Mouse (Mus musculus) kidney, embryonic 15.5 days (tissue): Measurements from ENCODE around the gene 1700023F06Rik. TPM values are rescaled to one million over a fixed set of nuclear protein-coding genes. Genes with fewer than 3 reads are reported as not detected.

Experiments used
- ATAC-seq: fragments of 200-750 bp; cut with Nextera tagmentation; replicated peaks from 2 replicates; pipeline ENCODE4 v1.8.0; 2017; ENCODE audit warnings: moderate TSS enrichment; ENCODE audit not compliant: low FRiP score
- H3K27ac ChIP-seq: fragments of 300-500 bp; sonication (generic); 2 replicates; pipeline ENCODE4 v1.5.1; 2015; ENCODE audit warnings: mild to moderate bottlenecking, inconsistent platforms
- H3K27me3 ChIP-seq: fragments of 300-500 bp; sonication (generic); 2 replicates; pipeline ENCODE4 v1.6.1; 2015; ENCODE audit warnings: inconsistent platforms
- H3K36me3 ChIP-seq: fragments of 300-500 bp; sonication (generic); 2 replicates; pipeline ENCODE4 v1.6.1; 2015; ENCODE audit warnings: inconsistent platforms
- H3K4me1 ChIP-seq: fragments of 300-500 bp; sonication (generic); 2 replicates; pipeline ENCODE4 v1.6.1; 2015; ENCODE audit warnings: inconsistent platforms
- H3K4me2 ChIP-seq: fragments of 300-500 bp; sonication (generic); 2 replicates; pipeline ENCODE4 v1.6.1; 2015; ENCODE audit warnings: moderate library complexity, mild to moderate bottlenecking, inconsistent platforms
- H3K4me3 ChIP-seq: fragments of 300-500 bp; sonication (generic); replicated peaks from 2 replicates; pipeline ENCODE4 v1.5.1; 2015; ENCODE audit warnings: mild to moderate bottlenecking, inconsistent platforms
- H3K9ac ChIP-seq: fragments of 300-500 bp; sonication (generic); 2 replicates; pipeline ENCODE4 v1.6.1; 2015; ENCODE audit warnings: mild to moderate bottlenecking, inconsistent platforms
- H3K9me3 ChIP-seq: fragments of 300-500 bp; sonication (generic); replicated peaks from 2 replicates; pipeline ENCODE4 v1.6.1; 2016; ENCODE audit warnings: inconsistent platforms
- WGBS: fragments of 180-500 bp; shearing (Covaris S2); methylation state at CpG from one replicate; pipeline ENCODE4 v1.1.7; 2015; ENCODE audit warnings: mixed read lengths; 5-methylcytosine and 5-hydroxymethylcytosine counted together
- polyA plus RNA-seq: library from polyadenylated mRNA; unstranded; fragments of >200 nt; fragmentation: Nextera tagmentation; extraction: Ambion mirVana; gene quantifications from 2 replicates; pipeline ENCODE4 v1.2.1, GENCODE M21; 2015

1700023F06Rik gene
- polyA plus RNA-seq, 1 experiment from 2014 or later, result 0.42 TPM

- Histone ChIP-seq H3K9ac (no peak overlapping the region), H3K4me2 (no peak overlapping the region), H3K27ac (no peak overlapping the region), H3K4me1 (peaks cover 18% of the 10 kb centered on the region), H3K9me3 (no peaks in the 10 kb centered on the region), H3K27me3 (peaks cover 9% of the 10 kb centered on the region; the same call in 1 of the 2 replicates), H3K36me3 (peaks cover 46% of the 10 kb centered on the region), H3K4me3 (no peak overlapping the region)
- WGBS, result 76% methylated on average over 4 of the region's 4 CpGs
- no peak for ATAC-seq
Observed at GRCm38 (mm10) chr11:103219995-103220394, 11.6 kb upstream of the 1700023F06Rik start.

DNA sequence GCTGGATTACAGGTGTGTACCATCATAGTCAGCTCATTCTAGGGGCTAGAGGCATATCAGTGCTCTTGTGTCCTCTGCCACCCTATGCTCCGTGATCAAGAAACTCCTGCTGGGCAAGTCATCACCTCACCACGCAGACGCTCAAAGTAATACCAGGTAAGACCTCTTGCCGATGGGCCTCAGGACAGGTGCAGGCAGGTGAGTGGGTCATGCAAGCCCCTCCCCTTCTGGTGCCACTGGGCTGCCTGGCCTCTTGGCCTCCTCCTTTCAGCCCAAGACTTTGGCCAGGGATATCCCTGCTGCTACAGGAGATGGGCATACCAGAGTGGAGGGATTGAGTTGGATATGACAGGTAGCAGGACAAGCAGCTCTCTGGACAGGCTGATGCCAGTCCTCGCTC is 10.9 kb upstream of the 1700023F06Rik start:
- Histone ChIP-seq H3K27me3 (peaks cover 9% of the 10 kb centered on the region; the same call in 1 of the 2 replicates), H3K9me3 (no peaks in the 10 kb centered on the region), H3K9ac (no peak overlapping the region), H3K4me2 (no peak overlapping the region), H3K4me3 (no peak overlapping the region), H3K4me1 (peaks cover 16% of the 10 kb centered on the region), H3K27ac (no peak overlapping the region), H3K36me3 (peaks cover 39% of the 10 kb centered on the region)
- WGBS, result 89% methylated on average over 5 of the region's 5 CpGs
- ATAC-seq, result no peak

DNA sequence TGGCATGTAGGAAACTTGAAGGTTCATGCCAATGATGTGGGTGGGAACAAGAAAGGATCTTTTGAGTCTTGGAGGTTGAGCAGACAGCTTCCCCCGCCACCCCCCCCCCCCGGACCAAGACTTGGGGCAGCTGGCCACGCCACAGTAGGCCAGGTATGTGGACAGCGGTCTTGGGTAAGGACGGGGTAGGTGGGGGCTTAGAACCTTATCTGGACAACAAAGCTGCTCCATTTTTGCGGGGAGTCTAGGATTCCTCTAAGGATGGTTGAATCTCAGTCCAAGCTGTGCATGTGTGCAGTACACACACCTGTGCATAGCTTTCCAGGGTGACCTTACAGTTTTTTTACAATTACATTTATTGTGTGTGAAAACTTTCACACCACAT is 10.2 kb upstream of the 1700023F06Rik start:
- 23% methylated on average over 6 of the region's 6 CpGs for WGBS
- peaks cover 12% of the 10 kb centered on the region for H3K4me1 ChIP-seq
- peak overlapping the region; percentile 78 for H3K4me2 ChIP-seq
- H3K27me3 ChIP-seq, result peaks cover 9% of the 10 kb centered on the region; the same call in 1 of the 2 replicates
- 0 out of 2 replicates have a peak, but pooled peaks have one; percentile 55 for ATAC-seq
- peak overlapping the region; percentile 44 for H3K9ac ChIP-seq
- peaks cover 31% of the 10 kb centered on the region for H3K36me3 ChIP-seq
- H3K4me3 ChIP-seq, result peak overlapping the region; percentile 48
- H3K27ac ChIP-seq, result peak overlapping the region; percentile 57; the same call in 1 of the 2 replicates
- H3K9me3 ChIP-seq, result no peaks in the 10 kb centered on the region

DNA sequence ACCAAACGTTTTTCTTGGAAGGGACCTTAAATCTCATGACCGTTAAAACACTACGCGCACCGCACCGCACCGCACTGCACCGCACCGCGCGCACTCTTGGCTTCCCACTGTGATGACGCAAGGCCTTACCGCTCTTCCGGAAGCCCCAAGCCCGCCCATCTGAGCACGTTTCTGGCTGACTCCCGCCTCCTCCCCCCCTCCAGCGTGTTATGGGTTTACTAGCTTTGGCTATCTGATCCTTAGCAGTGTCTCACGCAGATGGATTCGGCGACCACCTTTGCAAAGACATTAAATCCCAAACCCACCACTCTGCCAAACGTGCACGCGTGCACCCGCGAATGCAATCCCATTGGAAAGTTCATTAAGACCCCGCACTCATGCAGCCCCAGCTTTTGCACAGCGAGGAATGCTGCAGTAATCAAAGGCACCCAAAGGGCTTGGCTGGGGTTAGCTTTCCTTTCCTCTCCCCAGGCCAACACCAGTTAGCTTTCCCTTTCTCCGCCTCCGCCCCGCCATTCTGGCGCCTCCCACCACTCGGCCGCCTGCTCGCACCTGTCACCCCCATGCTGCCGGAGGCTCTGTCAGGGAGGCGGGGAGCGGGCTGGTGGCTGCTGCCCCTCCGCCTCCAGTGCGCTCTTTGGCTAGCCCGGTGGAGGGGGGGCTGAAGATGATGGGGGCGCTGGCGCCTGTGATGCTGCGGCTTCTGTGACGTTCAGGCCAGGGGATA is 9.6 kb upstream of the 1700023F06Rik start, which contains the start of gene Spata32:
Spata32 (minus strand) TSS at position 643 of the 727 bp plus-strand sequence.
- ATAC-seq, result peak; percentile 76
- Histone ChIP-seq H3K27me3 (peaks cover 9% of the 10 kb centered on the region; the same call in 1 of the 2 replicates), H3K4me1 (peaks cover 12% of the 10 kb centered on the region), H3K9ac (peak within 1 kb of the TSS; percentile 44), H3K27ac (peak within 1 kb of the TSS; percentile 57), H3K9me3 (no peaks in the 10 kb centered on the region), H3K36me3 (peaks cover 27% of the 10 kb centered on the region), H3K4me3 (peak within 1 kb of the TSS; percentile 48), H3K4me2 (peak within 1 kb of the TSS; percentile 78)
- WGBS, result under 1% methylated on average over 45 of the region's 45 CpGs

DNA sequence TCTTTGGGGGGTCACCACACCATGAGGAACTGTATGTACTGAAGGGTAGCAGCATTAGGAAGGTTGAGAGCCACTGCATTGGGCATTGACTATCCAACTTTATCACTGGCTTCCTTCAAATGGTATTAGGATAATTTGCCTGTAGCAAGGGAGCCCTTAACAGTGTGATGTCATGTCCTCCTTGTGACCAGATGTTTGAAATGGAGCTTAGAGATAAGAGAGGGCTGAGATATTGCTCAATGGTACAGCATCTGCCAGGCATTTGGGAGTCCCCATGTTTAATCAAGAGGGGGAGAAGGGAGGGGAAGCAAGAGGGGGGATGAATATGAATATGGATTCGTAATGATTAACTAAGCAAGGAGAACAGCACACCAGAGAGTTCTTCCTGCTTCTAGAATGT is 7.0 kb upstream of the 1700023F06Rik start:
- WGBS, result 76% methylated on average over 1 of the region's 1 CpGs
- ATAC-seq, result no peak
- H3K4me3 ChIP-seq, result no peak overlapping the region

GRCm38 (mm10) chr11:103213712-103214111 is 5.4 kb upstream of the 1700023F06Rik start:
- Histone ChIP-seq H3K4me2 (no peak overlapping the region), H3K27ac (no peak overlapping the region), H3K4me3 (no peak overlapping the region), H3K27me3 (peaks cover 9% of the 10 kb centered on the region; the same call in 1 of the 2 replicates), H3K4me1 (peaks cover 12% of the 10 kb centered on the region), H3K9ac (no peak overlapping the region), H3K9me3 (no peaks in the 10 kb centered on the region), H3K36me3 (no peaks in the 10 kb centered on the region)
- WGBS, result 89% methylated on average over 5 of the region's 5 CpGs
- ATAC-seq, result no peak

More for the DNA sequence above, 7.0 kb upstream of the 1700023F06Rik start:
- no peak overlapping the region for H3K27ac ChIP-seq
- no peak overlapping the region for H3K9ac ChIP-seq
- H3K9me3 ChIP-seq, result no peaks in the 10 kb centered on the region
- H3K4me1 ChIP-seq, result peaks cover 12% of the 10 kb centered on the region
- peaks cover 11% of the 10 kb centered on the region for H3K36me3 ChIP-seq
- no peak overlapping the region for H3K4me2 ChIP-seq
- H3K27me3 ChIP-seq, result peaks cover 9% of the 10 kb centered on the region; the same call in 1 of the 2 replicates

DNA sequence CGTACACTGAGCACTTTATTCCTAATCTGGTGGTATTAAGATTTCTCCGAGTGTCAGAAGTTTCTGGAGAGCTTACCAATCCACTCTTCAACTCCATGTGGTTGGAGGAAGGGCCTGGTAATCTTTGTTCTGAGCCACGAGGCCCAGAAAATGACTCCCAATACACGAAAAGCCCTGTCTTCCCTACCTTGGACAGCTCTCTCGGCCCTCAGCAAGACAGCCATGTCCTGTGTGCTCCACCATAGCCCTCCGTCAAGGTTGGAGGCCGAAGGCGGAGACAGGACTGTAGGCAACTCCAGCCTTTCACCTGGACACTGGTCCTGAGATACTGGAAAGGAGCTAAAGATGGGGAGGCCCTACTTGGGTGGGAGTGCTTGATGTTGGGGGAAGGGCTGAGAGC is 1.9 kb upstream of the 1700023F06Rik start:
- no peak overlapping the region for H3K4me2 ChIP-seq
- H3K4me1 ChIP-seq, result no peaks in the 10 kb centered on the region
- no peak overlapping the region for H3K27ac ChIP-seq
- 68% methylated on average over 8 of the region's 8 CpGs for WGBS
- no peak overlapping the region for H3K9ac ChIP-seq
- no peak for ATAC-seq
- no peaks in the 10 kb centered on the region for H3K36me3 ChIP-seq
- no peaks in the 10 kb centered on the region for H3K27me3 ChIP-seq
- no peak overlapping the region for H3K4me3 ChIP-seq
- no peaks in the 10 kb centered on the region for H3K9me3 ChIP-seq

DNA sequence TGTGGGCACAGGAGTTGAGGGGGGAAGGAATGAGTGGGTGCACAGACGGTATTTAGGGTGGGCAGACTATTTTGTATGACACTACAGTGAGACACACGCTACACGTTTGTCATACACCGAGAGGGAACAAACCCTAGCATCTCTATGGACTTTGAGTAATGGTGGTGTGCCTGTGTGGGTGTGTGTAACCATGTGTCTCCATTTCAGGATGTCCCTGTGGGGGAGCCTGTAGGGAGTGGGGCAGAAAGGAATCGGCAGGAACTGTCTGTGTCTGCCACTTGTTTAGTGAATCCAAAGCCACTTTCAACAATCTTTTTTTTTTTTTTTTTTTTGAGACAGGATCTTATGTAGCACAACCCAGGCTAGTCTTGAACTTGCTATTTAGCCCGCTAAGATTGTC is 2.2 kb downstream of the 1700023F06Rik start:
- Histone ChIP-seq H3K9ac (no peak overlapping the region), H3K27ac (no peak overlapping the region), H3K9me3 (no peaks in the 10 kb centered on the region), H3K4me1 (0 out of 2 replicates have a peak, but pooled peaks cover 5% of the 10 kb centered on the region), H3K36me3 (no peaks in the 10 kb centered on the region), H3K4me2 (no peak overlapping the region), H3K27me3 (peaks cover 10% of the 10 kb centered on the region; the same call in 1 of the 2 replicates), H3K4me3 (no peak overlapping the region)
- WGBS, result 87% methylated on average over 6 of the region's 6 CpGs
- ATAC-seq, result no peak

GRCm38 (mm10) chr11:103202376-103202775 is 6.0 kb downstream of the 1700023F06Rik start:
- no peak for ATAC-seq
- Histone ChIP-seq H3K9me3 (no peaks in the 10 kb centered on the region), H3K27me3 (peaks cover 48% of the 10 kb centered on the region), H3K4me1 (peaks cover 25% of the 10 kb centered on the region), H3K27ac (no peak overlapping the region), H3K36me3 (no peaks in the 10 kb centered on the region), H3K4me3 (no peak overlapping the region), H3K9ac (no peak overlapping the region), H3K4me2 (no peak overlapping the region)

DNA sequence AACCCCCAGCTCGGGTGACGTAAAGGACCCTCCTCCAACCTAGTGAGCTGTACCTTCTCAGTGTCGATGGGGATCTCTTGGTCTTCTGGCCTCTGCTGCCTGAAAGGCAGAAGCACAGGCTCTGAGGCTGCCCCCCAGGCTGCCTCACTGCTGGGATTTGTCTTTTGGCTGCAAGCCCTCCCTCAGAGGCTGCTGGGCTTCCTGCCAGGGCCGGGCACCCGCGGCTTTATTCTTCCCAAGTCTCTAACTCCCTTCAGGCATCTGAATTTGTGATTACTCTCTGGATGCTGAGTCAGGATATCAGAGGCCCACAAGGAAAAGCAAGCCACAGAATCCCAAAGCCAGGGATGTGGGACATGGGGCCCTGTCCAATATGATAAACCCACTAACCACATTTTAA is 6.7 kb downstream of the 1700023F06Rik start:
- Histone ChIP-seq H3K4me1 (peaks cover 25% of the 10 kb centered on the region), H3K9ac (0 out of 2 replicates have a peak overlapping the region, but pooled peaks have one; percentile 7), H3K36me3 (no peaks in the 10 kb centered on the region), H3K4me3 (no peak overlapping the region), H3K27ac (no peak overlapping the region), H3K27me3 (peaks cover 55% of the 10 kb centered on the region), H3K9me3 (no peaks in the 10 kb centered on the region), H3K4me2 (no peak overlapping the region)
- 32% methylated on average over 6 of the region's 6 CpGs for WGBS
- ATAC-seq, result no peak

GRCm38 (mm10) chr11:103198911-103199803 is 9.2 kb downstream of the 1700023F06Rik start:
- 1% methylated on average over 57 of the region's 59 CpGs for WGBS
- ATAC-seq, result peak; percentile 30; the same call in 1 of the 2 replicates
- peaks cover 80% of the 10 kb centered on the region for H3K27me3 ChIP-seq
- H3K4me3 ChIP-seq, result peak overlapping the region; percentile 51
- H3K4me1 ChIP-seq, result peaks cover 37% of the 10 kb centered on the region
- H3K4me2 ChIP-seq, result peak overlapping the region; percentile 87
- H3K36me3 ChIP-seq, result no peaks in the 10 kb centered on the region
- H3K27ac ChIP-seq, result no peak overlapping the region
- H3K9me3 ChIP-seq, result no peaks in the 10 kb centered on the region
- peak overlapping the region; percentile 24 for H3K9ac ChIP-seq

GRCm38 (mm10) chr11:103198339-103198738 is 10.0 kb downstream of the 1700023F06Rik start:
- H3K27me3 ChIP-seq, result peaks cover 88% of the 10 kb centered on the region
- no peak for ATAC-seq
- 9% methylated on average over 16 of the region's 16 CpGs for WGBS

More at GRCm38 (mm10) chr11:103198339-103198738, 10.0 kb downstream of the 1700023F06Rik start:
- Histone ChIP-seq H3K36me3 (no peaks in the 10 kb centered on the region), H3K27ac (no peak overlapping the region), H3K9me3 (no peaks in the 10 kb centered on the region), H3K4me2 (peak overlapping the region; percentile 87), H3K4me1 (peaks cover 41% of the 10 kb centered on the region), H3K9ac (no peak overlapping the region), H3K4me3 (peak overlapping the region; percentile 51; the same call in 1 of the 2 replicates)
